Mouse (Mus musculus) lung, postnatal 0 days (tissue): ENCODE results near the gene Adamtsl4.

Experiments used
- CTCF ChIP-seq: IDR thresholded peaks from 2 replicates; pipeline ENCODE4 v1.5.1; 2016; ENCODE audit warnings: antibody characterized with exemption, mild to moderate bottlenecking
- EP300 ChIP-seq: IDR thresholded peaks from 2 replicates; pipeline ENCODE4 v1.6.1; 2016; ENCODE audit warnings: antibody characterized with exemption, mild to moderate bottlenecking, control low read depth

GRCm38 (mm10) chr3:95722386-95722785 lies 34.7 kb upstream of the Adamtsl4 start:
- TF ChIP-seq EP300 (peak; percentile 61; the same call in 1 of the 2 replicates), CTCF (no peak)
